Mouse (Mus musculus) thymus, adult 2 months (tissue): ENCODE results near the gene Rfx8. TPM values are rescaled to one million over a fixed set of nuclear protein-coding genes. Genes with fewer than 3 reads are reported as not detected.

Experiments used
- DNase-seq: peaks from one replicate; pipeline ENCODE4 v3.0.0; 2021
- H3K27ac ChIP-seq: fragments of 200-500 bp; 2 replicates; pipeline ENCODE4 v1.5.1; 2012; ENCODE audit warnings: low read length, control low read depth; ENCODE audit not compliant: control insufficient read depth, insufficient read depth
- H3K27me3 ChIP-seq: fragments of 200-500 bp; 2 replicates; pipeline ENCODE4 v1.6.1; 2012; ENCODE audit warnings: mild to moderate bottlenecking, low read length, moderate library complexity, mixed read lengths; ENCODE audit not compliant: control insufficient read depth, insufficient read depth
- H3K36me3 ChIP-seq: fragments of 200-500 bp; 2 replicates; pipeline ENCODE4 v1.6.1; 2012; ENCODE audit warnings: mild to moderate bottlenecking, low read length, moderate library complexity; ENCODE audit not compliant: control insufficient read depth, insufficient read depth
- H3K4me1 ChIP-seq: fragments of 200-500 bp; replicated peaks from 2 replicates; pipeline ENCODE4 v1.6.1; 2012; ENCODE audit warnings: low read length; ENCODE audit not compliant: control insufficient read depth, insufficient read depth
- H3K4me3 ChIP-seq: fragments of 200-500 bp; 2 replicates; pipeline ENCODE4 v1.5.1; 2012; ENCODE audit warnings: mild to moderate bottlenecking, low read length, control low read depth, moderate library complexity; ENCODE audit not compliant: control insufficient read depth, insufficient read depth
- CTCF ChIP-seq: fragments of 200-500 bp; IDR thresholded peaks from 2 replicates; pipeline ENCODE4 v1.5.1; 2012; ENCODE audit warnings: mild to moderate bottlenecking, control low read depth, low read length, moderate library complexity, borderline replicate concordance; ENCODE audit not compliant: control insufficient read depth, poor library complexity, insufficient read depth; ENCODE audit errors: extremely low read depth
- POLR2A ChIP-seq: fragments of 200-500 bp; IDR thresholded peaks from 2 replicates; pipeline ENCODE4 v1.6.1; 2012; ENCODE audit warnings: mild to moderate bottlenecking, low read length, control low read depth, moderate library complexity; ENCODE audit not compliant: control insufficient read depth, poor library complexity, insufficient read depth; ENCODE audit errors: extremely low read depth
- WGBS: fragments of 180-500 bp; shearing (Covaris S2); methylation state at CpG from one replicate; pipeline ENCODE4 v1.1.7; 2018; 5-methylcytosine and 5-hydroxymethylcytosine counted together
- polyA plus RNA-seq: library from polyadenylated mRNA; depleted of rRNA; stranded (reverse); fragments of >200 nt; gene quantifications from 2 replicates; pipeline ENCODE4 v1.2.3, GENCODE M21; 2012

The Rfx8 gene
- polyA plus RNA-seq, 1 experiment: 0.19 TPM

- peak overlapping the region; percentile 21 for H3K4me3 ChIP-seq
- H3K27ac ChIP-seq: no peak overlapping the region
- peaks cover 10% of the 10 kb centered on the region for H3K4me1 ChIP-seq
- H3K36me3 ChIP-seq: no peaks in the 10 kb centered on the region
- DNase-seq: peak; percentile 3
- TF ChIP-seq POLR2A (no peak), CTCF (no peak)
- WGBS: 2% methylated on average over 73 of the region's 73 CpGs
- peaks cover 9% of the 10 kb centered on the region; the same call in 1 of the 2 replicates for H3K27me3 ChIP-seq
These were observed 70.2 kb downstream of the Rfx8 start for GRCm38 (mm10) chr1:39650435-39651240.

DNA sequence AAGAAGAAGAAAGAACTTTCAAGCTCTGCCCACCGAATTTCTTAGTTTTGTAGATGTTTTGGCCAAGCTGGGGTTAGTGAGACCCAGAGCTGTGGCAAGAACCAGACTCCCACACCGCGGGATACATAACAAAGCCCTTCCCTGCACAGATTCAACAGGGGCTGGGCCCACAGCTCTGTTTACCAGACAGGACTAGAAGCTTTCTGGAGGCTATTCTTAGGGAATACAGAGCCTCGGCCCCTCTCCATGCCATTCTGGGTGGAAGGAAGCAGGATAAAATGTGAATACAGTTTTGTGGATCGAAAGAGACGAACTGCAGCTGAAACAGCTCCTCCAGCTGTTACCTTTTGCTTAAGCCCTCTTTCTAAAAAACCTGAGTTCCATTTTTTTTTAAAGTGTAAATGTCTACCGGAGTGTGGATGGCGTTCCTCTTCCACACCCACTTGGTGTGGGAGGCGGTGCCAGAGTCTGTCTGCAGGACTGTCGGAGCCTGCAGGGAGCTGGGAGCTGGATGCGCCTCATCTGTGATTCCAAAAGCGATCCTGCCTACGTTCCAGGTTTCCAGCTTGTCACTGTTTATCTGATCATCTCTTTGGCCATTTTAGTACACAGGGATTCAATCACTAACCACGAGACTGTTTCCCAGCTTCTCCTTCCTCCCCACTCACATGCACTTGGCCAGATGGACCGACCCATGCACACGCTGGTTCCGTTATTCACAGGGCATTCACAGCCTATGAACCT is 70.9 kb downstream of the Rfx8 start:
- peaks cover 9% of the 10 kb centered on the region; the same call in 1 of the 2 replicates for H3K27me3 ChIP-seq
- TF ChIP-seq POLR2A (no peak), CTCF (no peak)
- H3K4me3 ChIP-seq: peak overlapping the region; percentile 21; the same call in 1 of the 2 replicates
- H3K4me1 ChIP-seq: peaks cover 10% of the 10 kb centered on the region
- H3K27ac ChIP-seq: no peak overlapping the region
- H3K36me3 ChIP-seq: no peaks in the 10 kb centered on the region
- 41% methylated on average over 17 of the region's 17 CpGs for WGBS
- DNase-seq: no peak

GRCm38 (mm10) chr1:39648584-39648983 is 72.2 kb downstream of the Rfx8 start:
- no peak for DNase-seq
- H3K27me3 ChIP-seq: peaks cover 9% of the 10 kb centered on the region; the same call in 1 of the 2 replicates
- 94% methylated on average over 7 of the region's 7 CpGs for WGBS

GRCm38 (mm10) chr1:39645905-39646759 is 74.7 kb downstream of the Rfx8 start:
- WGBS: 94% methylated on average over 8 of the region's 8 CpGs
- Histone ChIP-seq H3K36me3 (no peaks in the 10 kb centered on the region), H3K27ac (no peak overlapping the region), H3K4me3 (no peak overlapping the region), H3K4me1 (peaks cover 10% of the 10 kb centered on the region), H3K27me3 (peaks cover 9% of the 10 kb centered on the region; the same call in 1 of the 2 replicates)
- no peak for TF ChIP-seq CTCF
- TF ChIP-seq POLR2A: no peak
- no peak for DNase-seq

More at GRCm38 (mm10) chr1:39648584-39648983, 72.2 kb downstream of the Rfx8 start:
- no peak for TF ChIP-seq POLR2A
- TF ChIP-seq CTCF: no peak
- Histone ChIP-seq H3K4me1 (peaks cover 10% of the 10 kb centered on the region), H3K36me3 (no peaks in the 10 kb centered on the region), H3K4me3 (no peak overlapping the region), H3K27ac (no peak overlapping the region)

DNA sequence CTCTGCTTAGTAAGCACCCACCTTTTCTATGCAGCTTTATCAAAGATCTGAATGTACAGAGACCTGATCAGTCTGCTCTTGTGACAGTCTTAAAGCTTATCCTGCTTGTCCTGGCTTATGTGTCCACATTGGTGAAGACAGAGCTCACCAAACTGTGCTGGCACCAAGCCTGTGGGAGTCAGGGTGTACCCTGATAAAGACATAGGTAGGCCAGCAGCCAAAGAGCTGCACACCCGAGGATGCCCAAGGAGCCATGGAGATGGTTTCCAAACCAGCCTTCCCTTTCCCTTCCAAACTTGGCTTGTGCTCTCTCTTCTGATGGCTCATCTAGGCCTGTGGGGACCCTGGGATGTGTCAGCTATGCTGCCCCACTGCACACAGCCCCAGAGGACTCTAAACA is 76.5 kb downstream of the Rfx8 start:
- TF ChIP-seq POLR2A (no peak), CTCF (no peak)
- H3K27ac ChIP-seq: no peak overlapping the region
- 92% methylated on average over 1 of the region's 1 CpGs for WGBS
- no peaks in the 10 kb centered on the region for H3K36me3 ChIP-seq
- no peaks in the 10 kb centered on the region for H3K4me1 ChIP-seq
- no peak for DNase-seq
- no peak overlapping the region for H3K4me3 ChIP-seq
- H3K27me3 ChIP-seq: no peaks in the 10 kb centered on the region

GRCm38 (mm10) chr1:39641667-39642066 is 79.1 kb downstream of the Rfx8 start:
- Histone ChIP-seq H3K4me1 (no peaks in the 10 kb centered on the region), H3K27me3 (no peaks in the 10 kb centered on the region), H3K27ac (no peak overlapping the region), H3K36me3 (no peaks in the 10 kb centered on the region), H3K4me3 (no peak overlapping the region)
- no peak for TF ChIP-seq CTCF
- no peak for TF ChIP-seq POLR2A
- no peak for DNase-seq
- 93% methylated on average over 7 of the region's 7 CpGs for WGBS
